Mouse (Mus musculus): Measurements from ENCODE around the gene Olfr339.

DNA sequence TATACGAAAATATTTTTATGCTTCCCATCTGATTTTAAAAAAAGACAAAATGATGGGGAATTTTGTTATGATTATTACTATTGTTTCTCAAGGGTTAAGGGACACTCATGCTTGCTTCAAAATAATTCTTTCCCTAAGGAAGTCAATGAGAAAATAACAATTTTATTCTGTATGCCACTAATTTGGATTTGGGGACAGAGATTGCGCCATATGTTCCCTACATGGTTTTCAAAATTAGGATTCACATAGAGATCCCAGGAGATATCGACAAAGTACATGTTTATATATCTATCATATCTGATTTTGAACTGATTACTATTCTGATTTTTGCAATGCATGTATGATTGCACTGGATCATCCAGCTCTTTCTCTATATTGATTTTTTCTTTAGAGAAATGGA, at the start of gene Olfr339:
- TF ChIP-seq CTCF (IDR thresholded peaks at IDR 0.05; ENCODE audit: insufficient read depth, low read depth, low read length) (no peak), POLR2A (IDR thresholded peaks at IDR 0.05; ENCODE audit: insufficient read depth, low read depth, low read length) (no peak)
